Mouse (Mus musculus): ENCODE measurements at regions not wholly inside any gene's neighbourhood (a gene's known extent, or its start where the extent isn't known, plus 50 kb on each side); places are given as distances from the start of the nearest gene placed in this dataset.

GRCm38 (mm10) chr3:16816814-16817213 lies 810.6 kb upstream of the Gm5150 start:
- DNase-seq (ENCODE audit: low read depth): no peak

GRCm38 (mm10) chr3:16816101-16816500 lies 809.9 kb upstream of the Gm5150 start:
- DNase-seq (ENCODE audit: low read depth): no peak

DNA sequence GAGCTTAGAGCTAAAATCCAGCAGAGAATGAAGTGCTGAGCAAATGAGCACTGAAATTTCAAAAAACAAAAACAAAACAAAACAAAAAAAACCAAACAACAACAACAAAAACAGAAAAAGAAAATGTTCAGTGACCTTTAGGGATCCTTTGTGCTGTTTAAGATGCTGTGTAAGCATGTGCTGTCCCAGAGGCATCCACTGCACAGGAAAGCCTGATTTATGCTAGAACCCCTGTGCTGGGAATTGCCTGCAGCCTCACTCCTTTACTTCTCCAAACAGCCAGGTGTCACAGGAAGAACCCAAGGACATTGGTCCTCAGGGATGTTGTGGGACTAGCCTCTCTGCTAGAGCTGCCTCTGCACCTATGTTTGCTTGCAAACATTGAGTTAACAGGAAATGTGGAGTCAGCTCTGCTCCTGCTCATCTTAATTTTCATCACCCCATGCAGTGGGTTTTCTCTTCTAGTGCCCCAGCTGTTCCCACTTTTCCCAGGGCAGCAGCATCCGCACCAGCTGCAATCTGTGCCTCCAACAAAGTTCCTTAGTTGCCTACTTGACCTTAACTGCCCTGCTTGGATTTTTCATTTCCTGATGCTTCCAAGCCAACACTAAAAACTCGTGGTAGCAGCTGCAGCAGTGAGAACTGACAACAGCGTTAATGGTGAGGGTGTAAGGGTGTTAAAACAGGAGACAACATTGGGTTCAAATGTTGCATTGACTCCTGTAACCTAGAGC lies 804.8 kb upstream of the Gm5150 start:
- no peak for DNase-seq (ENCODE audit: low read depth)

DNA sequence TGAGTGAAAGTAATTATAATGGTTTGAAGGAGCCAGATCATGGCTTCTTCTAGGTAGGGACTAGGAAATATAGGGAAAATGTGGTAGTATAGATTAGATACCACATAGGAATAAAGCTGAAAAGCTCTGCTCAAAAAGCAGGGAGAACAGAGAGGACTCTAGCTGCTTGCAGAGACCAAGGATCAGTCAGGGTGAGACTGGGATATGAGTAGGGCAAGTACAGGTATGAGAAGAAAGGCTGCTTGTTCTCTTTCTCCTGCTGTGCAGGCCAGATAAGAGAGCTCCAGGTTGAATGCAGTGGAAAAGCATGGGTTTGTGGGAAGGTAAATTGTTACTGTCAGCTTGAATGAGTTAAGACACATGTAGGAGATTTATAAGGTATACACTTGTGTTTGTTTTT lies 797.4 kb upstream of the Gm5150 start:
- DNase-seq (ENCODE audit: low read depth): no peak

All from 416B (cell line).